Mouse (Mus musculus) lung, embryonic 16.5 days (tissue): ENCODE measurements around the gene Trpt1. TPM values are rescaled to one million over a fixed set of nuclear protein-coding genes. Genes with fewer than 3 reads are reported as not detected.

Source experiments
- ATAC-seq: fragments of 200-750 bp; cut with Nextera tagmentation; 2 replicates; pipeline ENCODE4 v1.8.0; 2017; ENCODE audit warnings: low read depth, mild to moderate bottlenecking, moderate library complexity
- H3K27ac ChIP-seq: fragments of 300-500 bp; sonication (generic); 2 replicates; pipeline ENCODE4 v1.5.1; 2014; ENCODE audit warnings: mild to moderate bottlenecking, control low read depth, low read length
- H3K27me3 ChIP-seq: fragments of 300-500 bp; sonication (generic); 2 replicates; pipeline ENCODE4 v1.6.1; 2014; ENCODE audit warnings: low read depth, low read length, mixed read lengths; ENCODE audit not compliant: control insufficient read depth, insufficient read depth
- H3K36me3 ChIP-seq: fragments of 300-500 bp; sonication (generic); 2 replicates; pipeline ENCODE4 v1.6.1; 2014; ENCODE audit warnings: low read length; ENCODE audit not compliant: control insufficient read depth, insufficient read depth
- H3K4me1 ChIP-seq: fragments of 300-500 bp; sonication (generic); replicated peaks from 2 replicates; pipeline ENCODE4 v1.6.1; 2014; ENCODE audit warnings: low read length, mixed read lengths; ENCODE audit not compliant: control insufficient read depth, insufficient read depth
- H3K4me2 ChIP-seq: fragments of 300-500 bp; sonication (generic); 2 replicates; pipeline ENCODE4 v1.6.1; 2014; ENCODE audit warnings: low read depth, low read length, control low read depth
- H3K4me3 ChIP-seq: fragments of 300-500 bp; sonication (generic); 2 replicates; pipeline ENCODE4 v1.5.1; 2014; ENCODE audit warnings: mild to moderate bottlenecking, low read length, control low read depth
- H3K9ac ChIP-seq: fragments of 300-500 bp; sonication (generic); 2 replicates; pipeline ENCODE4 v1.6.1; 2014; ENCODE audit warnings: low read length, control low read depth
- H3K9me3 ChIP-seq: fragments of 300-500 bp; sonication (generic); 2 replicates; pipeline ENCODE4 v1.6.1; 2016; ENCODE audit warnings: low read length; ENCODE audit not compliant: control insufficient read depth
- WGBS: fragments of 180-500 bp; shearing (Covaris S2); extraction: QIAGEN DNeasy Blood & Tissue Kit; methylation state at CpG from one replicate; pipeline ENCODE4 v1.1.7; 2014; 5-methylcytosine and 5-hydroxymethylcytosine counted together
- polyA plus RNA-seq: library from polyadenylated mRNA; unstranded; fragments of >200 nt; fragmentation: Nextera tagmentation; extraction: Ambion mirVana; gene quantifications from 2 replicates; pipeline ENCODE4 v1.2.1, GENCODE M21; 2015

The Trpt1 gene
- polyA plus RNA-seq, 1 experiment from 2014 or later: 10.9 TPM

- Histone ChIP-seq H3K27ac (no peak overlapping the region), H3K36me3 (no peaks in the 10 kb centered on the region), H3K9ac (no peak overlapping the region), H3K9me3 (no peaks in the 10 kb centered on the region), H3K27me3 (no peaks in the 10 kb centered on the region), H3K4me3 (no peak overlapping the region), H3K4me1 (peaks cover 4% of the 10 kb centered on the region), H3K4me2 (no peak overlapping the region)
- WGBS: 48% methylated on average over 4 of the region's 4 CpGs
- ATAC-seq: no peak
These were observed 48.8 kb downstream of the Trpt1 start for GRCm38 (mm10) chr19:7044706-7045105.

Other genes starting within 250 kb of the Trpt1 start
- 39.1 and 41.5 TPM in 2 replicates for gene Rps6ka4, start 155.5 kb upstream of the Trpt1 start, polyA plus RNA-seq
- gene Ccdc88b, start 137.9 kb upstream of the Trpt1 start, polyA plus RNA-seq: 1.6 and 3.0 TPM in 2 replicates
- gene Trmt112, start 86.4 kb upstream of the Trpt1 start, polyA plus RNA-seq: 136 and 137 TPM in 2 replicates
- 283 and 302 TPM in 2 replicates for gene Prdx5, start 86.0 kb upstream of the Trpt1 start, polyA plus RNA-seq
- gene Esrra, start 74.3 kb upstream of the Trpt1 start, polyA plus RNA-seq: 8.5 and 9.9 TPM in 2 replicates
- 2.5 TPM in 2 replicates for gene Catsperz, start 70.8 kb upstream of the Trpt1 start, polyA plus RNA-seq
- gene Kcnk4, start 61.6 kb upstream of the Trpt1 start, polyA plus RNA-seq: 0.21 and 0.96 TPM in 2 replicates
- gene Bad, start 54.3 kb upstream of the Trpt1 start, polyA plus RNA-seq: 82.5 and 90.7 TPM in 2 replicates
- gene Gpr137, start 53.7 kb upstream of the Trpt1 start, polyA plus RNA-seq: 25.2 TPM in 2 replicates
- 41.4 and 44.8 TPM in 2 replicates for gene Ppp1r14b, start 21.2 kb upstream of the Trpt1 start, polyA plus RNA-seq
- 49.1 and 49.8 TPM in 2 replicates for gene Plcb3, start 19.7 kb upstream of the Trpt1 start, polyA plus RNA-seq
- 125 and 151 TPM in 2 replicates for gene Fkbp2, start 15.6 kb upstream of the Trpt1 start, polyA plus RNA-seq
- 20.8 and 28.9 TPM in 2 replicates for gene Vegfb, start 8.5 kb upstream of the Trpt1 start, polyA plus RNA-seq
- gene Dnajc4, start 3.6 kb upstream of the Trpt1 start, polyA plus RNA-seq: 26.4 and 30.3 TPM in 2 replicates
- gene Nudt22, start within 50 bp of the Trpt1 start, polyA plus RNA-seq: 22.6 and 23.7 TPM in 2 replicates
- gene Fermt3, start 23.3 kb downstream of the Trpt1 start, polyA plus RNA-seq: 11.1 and 15.6 TPM in 2 replicates
- 220 and 243 TPM in 2 replicates for gene Stip1, start 43.8 kb downstream of the Trpt1 start, polyA plus RNA-seq
- 15.3 and 17.6 TPM in 2 replicates for gene Macrod1, start 60.7 kb downstream of the Trpt1 start, polyA plus RNA-seq
- gene Flrt1, start 109.6 kb downstream of the Trpt1 start, polyA plus RNA-seq: 0.99 and 1.1 TPM in 2 replicates
- 176 and 187 TPM in 2 replicates for gene Otub1, start 210.2 kb downstream of the Trpt1 start, polyA plus RNA-seq
- gene Cox8a, start 221.5 kb downstream of the Trpt1 start, polyA plus RNA-seq: 899 and 904 TPM in 2 replicates
- 54.3 and 56.1 TPM in 2 replicates for gene Naa40, start 245.1 kb downstream of the Trpt1 start, polyA plus RNA-seq